Mouse (Mus musculus) cortical plate, adult 2 months (tissue): ENCODE measurements around the gene Cnbd2. TPM values are rescaled to one million over a fixed set of nuclear protein-coding genes. Genes with fewer than 3 reads are reported as not detected.

ENCODE experiments used
- H3K27ac ChIP-seq: fragments of 200-500 bp; 2 replicates; pipeline ENCODE4 v1.5.1; 2012; ENCODE audit warnings: low read length, control low read depth, inconsistent platforms; ENCODE audit not compliant: insufficient read depth
- H3K4me1 ChIP-seq: fragments of 200-500 bp; 2 replicates; pipeline ENCODE4 v1.6.1; 2011; ENCODE audit warnings: low read length; ENCODE audit not compliant: control insufficient read depth, insufficient read depth
- H3K4me3 ChIP-seq: fragments of 200-500 bp; 2 replicates; pipeline ENCODE4 v1.5.1; 2011; ENCODE audit warnings: mild to moderate bottlenecking, low read length, control low read depth; ENCODE audit not compliant: insufficient read depth
- CTCF ChIP-seq: fragments of 200-500 bp; IDR thresholded peaks from 2 replicates; pipeline ENCODE4 v1.5.1; 2011; ENCODE audit warnings: mild to moderate bottlenecking, control low read depth, low read length; ENCODE audit not compliant: insufficient read depth; ENCODE audit errors: extremely low read depth
- POLR2A ChIP-seq: fragments of 200-500 bp; IDR thresholded peaks from 2 replicates; pipeline ENCODE4 v1.6.1; 2011; ENCODE audit warnings: mild to moderate bottlenecking, low read length, control low read depth; ENCODE audit not compliant: insufficient read depth; ENCODE audit errors: extremely low read depth
- polyA plus RNA-seq: library from polyadenylated mRNA; depleted of rRNA; stranded (reverse); fragments of >200 nt; gene quantifications from 2 replicates; pipeline ENCODE4 v1.2.3, GENCODE M21; 2012

Cnbd2 gene
- polyA plus RNA-seq, 1 experiment: 6.0 TPM

DNA sequence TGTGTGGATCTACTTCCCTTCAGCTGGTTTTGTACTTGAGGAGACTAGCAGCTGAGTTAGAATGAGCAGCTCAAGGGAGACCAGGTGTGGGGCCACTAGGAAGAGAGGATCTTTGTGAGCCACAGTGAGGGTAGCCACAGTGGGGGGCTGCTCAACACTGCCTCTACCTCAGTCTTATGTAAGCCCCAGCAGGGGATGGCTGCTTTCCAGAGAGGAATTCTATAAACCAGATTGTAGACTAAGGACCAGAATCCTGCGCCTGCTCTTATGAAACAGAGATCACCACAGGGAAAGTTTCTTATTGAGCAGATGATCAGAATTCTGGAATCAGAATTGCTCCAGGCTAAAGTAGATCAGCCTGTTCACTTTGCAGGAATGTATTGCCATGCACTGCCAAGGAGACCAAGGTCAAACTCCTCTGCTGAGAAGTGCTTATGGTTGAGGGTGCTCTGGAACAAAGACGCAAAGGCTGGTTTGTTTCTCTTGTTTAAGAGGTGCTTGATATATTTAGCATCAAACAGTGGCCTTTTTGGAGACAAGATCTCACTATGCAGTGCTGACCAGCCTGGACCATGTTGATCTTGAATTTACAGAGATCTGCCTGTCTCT lies 22.4 kb upstream of the Cnbd2 start:
- 0 out of 2 replicates have a peak overlapping the region, but pooled peaks have one; percentile 21 for H3K27ac ChIP-seq
- no peak for TF ChIP-seq CTCF
- no peak for TF ChIP-seq POLR2A

DNA sequence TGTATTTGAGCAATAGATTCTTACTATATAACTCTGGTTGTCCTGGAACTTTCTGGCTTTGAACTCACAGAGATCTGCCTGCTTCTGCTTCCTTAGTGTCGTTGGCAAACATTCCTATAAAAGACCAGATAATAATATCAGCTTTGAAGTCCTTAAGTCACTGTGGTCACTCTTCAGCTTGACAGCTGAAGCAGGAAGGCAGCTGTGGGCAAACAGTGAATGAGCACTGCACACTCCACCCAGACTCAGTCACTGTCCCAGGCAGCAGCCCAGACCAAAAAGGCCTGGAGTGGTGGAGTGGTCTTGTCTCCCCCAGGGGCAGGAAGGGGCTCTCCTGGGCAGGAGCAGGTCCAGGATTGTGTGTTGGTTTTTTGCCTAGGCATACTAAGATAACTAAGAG lies 20.1 kb upstream of the Cnbd2 start:
- Histone ChIP-seq H3K27ac (no peak overlapping the region), H3K4me3 (no peak overlapping the region), H3K4me1 (0 out of 2 replicates have a peak, but pooled peaks cover 1% of the 10 kb centered on the region)
- TF ChIP-seq CTCF: no peak
- no peak for TF ChIP-seq POLR2A

More for the DNA sequence above, 22.4 kb upstream of the Cnbd2 start:
- H3K4me3 ChIP-seq: no peak overlapping the region
- 0 out of 2 replicates have a peak, but pooled peaks cover 1% of the 10 kb centered on the region for H3K4me1 ChIP-seq

DNA sequence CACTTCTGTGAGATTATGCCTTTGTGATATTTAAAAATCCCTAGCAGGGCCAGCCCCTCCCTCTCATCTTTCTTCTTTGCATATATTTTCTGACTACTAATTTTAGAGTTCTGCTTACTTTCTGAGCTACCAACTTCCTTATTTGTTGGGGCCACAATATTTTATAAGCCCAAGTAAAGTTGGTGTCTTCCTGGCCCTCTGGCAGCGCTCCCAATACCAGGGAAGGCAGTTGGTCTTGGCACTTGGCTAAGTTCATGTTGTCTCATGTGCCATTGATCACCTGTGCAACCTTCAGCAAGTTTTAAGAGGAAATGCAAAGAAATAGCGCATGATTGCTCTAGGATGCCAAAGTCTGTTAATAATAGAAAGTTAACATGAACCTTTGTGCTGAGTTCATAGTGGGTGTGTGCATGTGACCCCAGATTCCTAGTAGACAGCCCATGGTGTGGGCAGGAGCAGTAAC lies 16.5 kb upstream of the Cnbd2 start:
- TF ChIP-seq CTCF: no peak
- no peak for TF ChIP-seq POLR2A
- Histone ChIP-seq H3K4me1 (peaks cover 5% of the 10 kb centered on the region; the same call in 1 of the 2 replicates), H3K4me3 (no peak overlapping the region), H3K27ac (no peak overlapping the region)

DNA sequence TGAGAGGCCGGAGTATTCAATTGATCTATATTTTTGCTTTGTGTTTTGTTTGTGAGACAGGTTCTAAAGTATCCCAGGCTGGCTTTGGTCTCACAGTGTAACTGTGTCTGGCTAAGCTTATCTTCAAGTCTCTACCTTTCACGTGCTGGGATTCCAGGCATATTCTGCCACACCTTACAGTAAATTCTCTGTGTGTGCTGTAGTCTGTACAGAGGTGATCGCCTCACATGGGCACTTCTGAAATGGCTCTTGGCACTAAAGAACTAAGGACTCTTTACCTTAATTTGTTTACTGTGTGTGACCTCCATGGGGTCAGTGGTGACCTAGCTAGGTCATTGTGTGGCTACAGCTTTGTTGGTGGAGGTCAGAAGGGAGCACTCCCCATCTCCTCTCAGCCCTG lies 15.9 kb upstream of the Cnbd2 start:
- Histone ChIP-seq H3K4me3 (no peak overlapping the region), H3K4me1 (peaks cover 5% of the 10 kb centered on the region; the same call in 1 of the 2 replicates), H3K27ac (no peak overlapping the region)
- TF ChIP-seq CTCF (no peak), POLR2A (no peak)

DNA sequence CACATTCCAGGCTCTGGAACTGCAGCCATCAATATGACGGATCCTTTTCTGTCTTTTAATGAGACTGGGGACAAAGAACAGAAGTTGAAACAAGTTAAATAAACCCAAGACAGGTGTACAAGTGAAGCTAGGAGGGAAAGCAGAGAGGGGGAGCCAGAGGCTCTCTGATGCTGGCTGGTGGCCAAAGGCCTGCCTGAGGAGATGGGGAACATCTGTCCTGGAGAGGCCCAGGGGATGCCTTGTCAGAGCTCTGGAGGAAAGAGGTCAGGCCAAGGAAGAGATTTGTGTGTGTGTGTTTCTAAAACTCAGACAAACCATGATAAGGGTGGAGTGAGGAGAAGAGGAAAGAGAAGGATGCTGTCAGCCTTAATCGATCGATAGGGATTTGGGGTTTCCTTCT lies 14.4 kb upstream of the Cnbd2 start:
- H3K27ac ChIP-seq: 0 out of 2 replicates have a peak overlapping the region, but pooled peaks have one; percentile 49
- H3K4me1 ChIP-seq: peaks cover 5% of the 10 kb centered on the region; the same call in 1 of the 2 replicates
- no peak for TF ChIP-seq CTCF
- no peak for TF ChIP-seq POLR2A
- no peak overlapping the region for H3K4me3 ChIP-seq

DNA sequence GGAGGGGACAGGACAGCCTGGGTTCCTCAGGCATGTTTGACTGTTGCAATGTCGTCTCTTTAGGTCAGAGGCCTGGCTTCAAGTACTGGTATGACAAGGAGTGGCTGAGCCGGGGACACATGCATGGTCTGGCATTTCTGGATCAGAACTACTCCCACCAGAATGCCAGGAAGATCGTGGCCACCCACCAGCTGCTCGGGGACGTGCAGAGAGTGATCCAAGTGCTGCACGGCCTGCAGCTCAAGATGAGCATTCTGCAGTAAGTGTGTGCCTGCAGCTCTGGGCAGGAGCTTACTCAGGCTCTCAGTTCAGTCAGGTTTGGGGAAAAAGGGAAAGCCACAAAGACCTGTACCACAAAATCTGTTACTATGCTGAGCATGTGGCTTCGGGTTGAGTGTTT lies 13.6 kb upstream of the Cnbd2 start:
- Histone ChIP-seq H3K4me1 (peaks cover 5% of the 10 kb centered on the region; the same call in 1 of the 2 replicates), H3K27ac (0 out of 2 replicates have a peak overlapping the region, but pooled peaks have one; percentile 49), H3K4me3 (no peak overlapping the region)
- TF ChIP-seq CTCF (no peak), POLR2A (no peak)

DNA sequence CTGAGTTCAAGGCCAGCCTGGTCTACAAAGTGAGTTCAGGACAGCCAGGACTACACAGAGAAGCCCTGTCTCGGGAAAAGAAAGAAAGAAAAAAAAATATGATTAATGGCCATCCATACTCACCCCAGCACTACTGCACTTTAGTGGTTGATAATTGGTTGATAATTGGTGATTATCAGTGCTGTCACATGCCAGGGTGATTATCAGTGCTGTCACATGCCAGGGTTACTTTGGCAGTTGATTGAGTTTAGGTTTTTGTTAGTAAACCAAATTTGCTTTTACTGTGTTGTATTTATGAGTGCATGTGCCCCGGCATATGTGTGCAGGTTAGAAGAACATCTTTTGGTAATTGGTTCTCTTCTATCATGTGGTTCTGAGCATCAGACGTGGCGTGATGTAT lies 10.0 kb upstream of the Cnbd2 start:
- Histone ChIP-seq H3K4me1 (peaks cover 5% of the 10 kb centered on the region; the same call in 1 of the 2 replicates), H3K27ac (no peak overlapping the region), H3K4me3 (no peak overlapping the region)
- TF ChIP-seq POLR2A (no peak), CTCF (no peak)

DNA sequence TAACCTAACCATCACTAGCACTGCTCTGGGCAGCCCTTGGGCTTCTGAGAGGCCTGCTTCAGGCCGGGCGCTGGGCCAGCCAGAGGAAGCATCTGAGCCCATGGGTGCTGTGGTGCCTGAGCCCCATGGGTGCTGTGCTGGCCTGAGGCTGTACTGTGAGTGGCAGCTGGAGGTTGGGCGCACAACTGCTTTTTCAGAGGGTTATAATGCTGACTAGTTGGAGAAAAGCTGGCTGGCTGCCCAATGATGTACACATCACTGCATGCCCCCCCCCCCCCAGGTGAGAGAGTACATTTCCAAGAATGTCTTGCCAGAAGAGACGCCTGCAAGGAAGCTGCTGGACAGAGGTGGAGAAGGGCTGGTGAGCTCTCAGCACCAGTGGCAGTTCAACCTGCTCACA lies 7.7 kb upstream of the Cnbd2 start:
- Histone ChIP-seq H3K27ac (no peak overlapping the region), H3K4me1 (no peaks in the 10 kb centered on the region), H3K4me3 (no peak overlapping the region)
- no peak for TF ChIP-seq CTCF
- TF ChIP-seq POLR2A: no peak

DNA sequence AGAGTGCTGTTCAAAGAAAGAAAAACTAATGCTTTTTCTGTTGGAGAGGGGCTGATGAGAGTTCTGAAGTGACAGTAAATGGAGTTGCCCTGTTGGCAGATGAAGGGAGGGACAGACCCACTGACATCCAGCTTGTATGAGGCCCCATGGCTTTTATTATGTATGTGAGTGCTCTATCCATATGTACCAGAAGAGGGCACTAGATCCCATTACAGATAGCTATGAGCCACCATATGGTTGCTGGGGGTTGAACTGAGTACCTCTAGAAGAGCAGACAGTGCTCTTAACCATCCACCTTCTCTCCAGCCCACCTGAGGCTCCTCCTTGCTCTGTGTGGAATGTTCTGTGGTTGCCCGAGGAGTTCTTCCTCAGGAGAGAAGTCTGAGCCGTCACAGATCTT lies 6.3 kb upstream of the Cnbd2 start:
- Histone ChIP-seq H3K4me1 (no peaks in the 10 kb centered on the region), H3K4me3 (no peak overlapping the region), H3K27ac (no peak overlapping the region)
- TF ChIP-seq POLR2A (no peak), CTCF (peak; percentile 55)

DNA sequence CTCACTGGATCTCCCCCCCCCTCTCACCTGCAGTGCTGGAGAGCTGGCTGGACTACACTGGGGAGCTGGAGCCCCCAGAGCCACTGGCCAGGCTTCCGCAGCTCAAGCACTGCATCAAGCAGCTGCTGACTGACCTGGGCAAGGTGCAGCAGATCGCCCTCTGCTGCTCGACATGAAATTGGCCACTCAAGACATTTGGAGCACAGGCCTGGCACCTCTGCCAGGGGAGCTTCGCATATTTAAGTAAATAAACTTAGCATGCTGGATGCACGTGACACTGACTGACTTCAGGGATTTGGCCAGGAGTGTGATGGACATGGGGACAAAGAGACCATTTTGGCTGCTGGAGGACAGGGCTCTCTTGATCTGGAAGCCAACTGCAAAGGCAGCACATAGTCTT lies 4.8 kb upstream of the Cnbd2 start:
- peaks cover 2% of the 10 kb centered on the region; the same call in 1 of the 2 replicates for H3K4me1 ChIP-seq
- no peak overlapping the region for H3K27ac ChIP-seq
- TF ChIP-seq POLR2A: no peak
- TF ChIP-seq CTCF: peak; percentile 44
- no peak overlapping the region for H3K4me3 ChIP-seq
